Mouse (Mus musculus): Measurements from ENCODE around the gene Cwc25. TPM values are rescaled to one million over a fixed set of nuclear protein-coding genes. Genes with fewer than 3 reads are reported as not detected.

Cwc25 gene
- 66.2 TPM for polyA plus RNA-seq (2017; shearing (Covaris generic))

DNA sequence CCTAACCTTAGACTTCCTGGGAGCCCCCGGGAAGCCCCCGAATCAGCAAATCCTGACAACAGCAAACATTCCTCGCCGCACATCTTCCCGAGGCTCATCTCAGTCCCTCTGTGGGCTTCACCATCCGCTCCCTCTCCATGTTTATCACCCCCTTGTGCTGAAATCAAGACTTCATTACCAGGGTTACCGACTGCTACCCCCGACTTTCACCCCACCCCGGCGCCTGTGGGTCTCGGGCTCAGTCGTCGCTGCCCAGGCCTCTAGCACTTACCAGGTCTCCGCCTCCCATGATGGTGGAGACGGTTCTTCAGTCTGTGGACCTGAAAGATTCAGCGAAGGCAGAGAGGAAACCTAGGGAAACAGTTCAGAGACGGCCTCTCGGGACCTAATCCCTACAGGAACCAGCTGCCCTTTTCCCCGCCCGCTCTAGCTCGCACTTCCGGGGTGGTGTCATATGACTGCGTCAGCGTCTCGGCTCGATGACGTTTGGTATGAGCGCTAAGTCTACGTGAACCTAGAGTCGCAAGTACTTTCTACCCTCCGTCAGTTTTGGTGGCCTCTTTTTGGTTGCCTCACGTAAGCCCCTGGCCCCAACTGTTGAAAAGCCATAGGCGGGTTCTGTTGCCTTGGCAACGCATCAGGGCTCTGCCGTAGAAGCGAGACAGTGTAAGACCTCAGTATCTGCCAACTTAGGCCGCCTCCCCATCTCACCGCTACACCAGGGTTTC, at the start of gene Cwc25:
TSS of gene Cwc25 (minus strand) at position 403 of the 728 bp plus-strand sequence.

DNA sequence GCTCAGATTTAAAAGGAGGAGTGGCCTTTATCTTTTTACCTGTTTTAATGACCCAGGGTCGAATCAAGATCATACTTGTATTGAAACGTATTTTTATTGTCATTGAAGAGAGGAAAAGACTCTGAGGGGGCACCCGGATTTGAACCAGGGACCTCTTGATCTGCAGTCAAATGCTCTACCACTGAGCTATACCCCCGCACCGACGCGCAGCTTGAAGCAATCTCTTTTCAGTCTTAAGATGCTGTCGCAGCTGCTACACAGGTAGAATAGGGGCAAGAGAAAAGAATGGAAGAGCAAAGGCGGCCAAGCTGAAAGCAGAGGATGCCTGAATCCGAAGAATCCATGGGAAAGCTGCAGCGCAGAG, 32.4 kb upstream of the Cwc25 start, which contains the start of gene Lasp1:
TSS of gene Lasp1 (plus strand) at position 219 of the 364 bp plus-strand sequence.

DNA sequence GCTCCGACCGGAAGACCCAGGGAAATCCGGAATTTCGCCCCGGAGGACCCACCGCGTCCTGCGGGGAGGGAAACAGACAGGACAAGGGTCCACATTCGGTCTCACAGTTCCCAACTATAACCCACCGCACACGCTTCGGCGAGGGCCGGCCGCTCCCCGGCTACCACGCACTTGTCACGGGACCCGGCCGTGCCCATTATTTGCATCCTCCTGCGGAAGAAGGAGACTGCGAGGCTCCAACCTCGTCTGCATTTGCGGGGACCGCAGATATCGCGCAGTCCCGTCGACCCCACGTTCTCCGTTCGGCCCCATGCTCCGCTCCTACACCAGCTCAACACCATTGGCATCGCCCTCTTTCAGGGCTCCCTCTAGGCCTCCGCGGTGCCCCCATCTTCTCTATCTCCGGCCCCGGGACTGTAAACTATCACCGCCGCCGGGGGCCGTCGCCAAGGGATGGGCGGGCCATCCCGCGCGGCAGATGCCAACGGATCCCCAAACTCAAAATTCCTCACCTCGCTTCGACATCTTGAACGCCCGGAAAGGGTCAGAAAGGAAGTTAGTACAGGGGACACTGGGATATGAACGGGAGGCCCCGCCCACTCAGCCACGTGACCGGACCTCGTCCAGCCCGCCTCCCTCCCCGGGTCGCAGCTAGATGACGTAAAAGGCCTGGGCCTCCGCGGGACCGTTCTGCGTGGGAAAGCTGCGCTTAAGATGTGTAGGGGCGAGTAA, 15.6 kb upstream of the Cwc25 start, which contains the start of gene Rpl23:
TSS of gene Rpl23 (minus strand) at position 606 of the 732 bp plus-strand sequence.

GRCm38 (mm10) chr11:97775808-97776496, 9.6 kb upstream of the Cwc25 start, which contains the start of gene 1700001P01Rik:
1700001P01Rik (minus strand) TSS chr11:97775918.

DNA sequence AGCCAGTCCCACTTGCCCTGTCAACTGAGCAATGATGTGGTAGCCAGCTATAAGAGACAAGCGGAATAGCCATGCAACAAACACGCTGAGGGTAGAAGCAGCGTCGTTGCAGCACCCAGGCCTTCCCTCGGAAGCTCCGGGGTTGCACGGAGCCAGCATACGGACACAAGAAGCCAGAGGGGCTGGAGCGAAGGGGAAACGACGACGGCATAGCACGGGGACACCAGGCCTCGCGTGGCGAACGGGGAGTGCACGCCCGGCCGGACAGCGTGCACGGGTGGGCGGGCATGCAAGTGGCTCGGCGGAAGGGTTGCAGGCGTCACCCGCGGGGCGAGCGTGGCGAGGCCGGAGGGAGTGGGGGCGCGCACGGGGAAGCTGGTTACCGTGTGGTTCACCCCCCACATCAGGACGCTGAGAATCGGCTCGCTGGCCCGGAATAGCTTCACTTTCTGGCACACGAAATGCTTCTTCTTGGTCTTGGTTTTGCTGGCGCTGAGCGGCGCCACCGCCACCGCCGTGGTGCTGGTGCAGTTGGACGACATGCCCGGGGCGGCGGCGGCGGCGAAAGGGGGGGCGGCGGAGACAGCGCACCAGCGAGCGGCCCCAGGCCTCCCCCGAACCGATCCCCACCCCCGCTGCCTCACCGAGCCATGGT, 22.2 kb downstream of the Cwc25 start, which contains the start of gene Pip4k2b:
TSS of gene Pip4k2b (minus strand) at position 642 of the 655 bp plus-strand sequence.

GRCm38 (mm10) chr11:97703039-97703826, 63.1 kb downstream of the Cwc25 start, which contains the start of gene Psmb3:
Psmb3 (plus strand) TSS chr11:97703399.

GRCm38 (mm10) chr11:97700003-97700745, 66.2 kb downstream of the Cwc25 start, which contains the start of gene Pcgf2:
Pcgf2 (minus strand) TSS chr11:97700497.

Other genes starting within 250 kb of the Cwc25 start
- gene Srcin1, start 190.4 kb downstream of the Cwc25 start, polyA plus RNA-seq (2017; shearing (Covaris generic)) = not detected
- gene Epop, start 136.9 kb downstream of the Cwc25 start, polyA plus RNA-seq (2017; shearing (Covaris generic)) = 17.6 TPM
- gene Mllt6, start 103.1 kb downstream of the Cwc25 start, polyA plus RNA-seq (2017; shearing (Covaris generic)) = 4.9 TPM
- gene Cisd3, start 80.7 kb downstream of the Cwc25 start, polyA plus RNA-seq (2017; shearing (Covaris generic)) = 53.1 TPM
- 3.0 TPM for gene Pcgf2, start 66.1 kb downstream of the Cwc25 start, polyA plus RNA-seq (2017; shearing (Covaris generic))
- 303 TPM for gene Psmb3, start 63.2 kb downstream of the Cwc25 start, polyA plus RNA-seq (2017; shearing (Covaris generic))
- 1.9 TPM for gene Pip4k2b, start 21.9 kb downstream of the Cwc25 start, polyA plus RNA-seq (2017; shearing (Covaris generic))
- gene 1700001P01Rik, start 9.4 kb upstream of the Cwc25 start, polyA plus RNA-seq (2017; shearing (Covaris generic)) = not detected
- 463 TPM for gene Rpl23, start 15.9 kb upstream of the Cwc25 start, polyA plus RNA-seq (2017; shearing (Covaris generic))
- gene Lasp1, start 32.4 kb upstream of the Cwc25 start, polyA plus RNA-seq (2017; shearing (Covaris generic)) = 124 TPM
- gene B230217C12Rik, start 74.2 kb upstream of the Cwc25 start, polyA plus RNA-seq (2017; shearing (Covaris generic)) = 1.3 TPM
- gene Fbxo47, start 117.6 kb upstream of the Cwc25 start, polyA plus RNA-seq (2017; shearing (Covaris generic)) = 0.59 TPM
- 2.2 TPM for gene Plxdc1, start 219.9 kb upstream of the Cwc25 start, polyA plus RNA-seq (2017; shearing (Covaris generic))
- 116 TPM for gene Arl5c, start 229.6 kb upstream of the Cwc25 start, polyA plus RNA-seq (2017; shearing (Covaris generic))

Measured in effector memory CD4-positive, alpha-beta T cell, adult 7 months (primary cell).